Mouse (Mus musculus) small intestine, adult 2 months (tissue): ENCODE results near the gene Snrk.

Experiments
- CTCF ChIP-seq: fragments of 200-500 bp; IDR thresholded peaks from 2 replicates; pipeline ENCODE4 v1.5.1; 2012; ENCODE audit warnings: low read depth, mild to moderate bottlenecking, control low read depth, inconsistent platforms, low read length, moderate library complexity, mixed read lengths; ENCODE audit not compliant: insufficient replicate concordance, insufficient read length; ENCODE audit errors: extremely low read depth
- POLR2A ChIP-seq: fragments of 200-500 bp; IDR thresholded peaks from 2 replicates; pipeline ENCODE4 v1.6.1; 2012; ENCODE audit warnings: low read depth, mild to moderate bottlenecking, control low read depth, inconsistent platforms, low read length, moderate library complexity

DNA sequence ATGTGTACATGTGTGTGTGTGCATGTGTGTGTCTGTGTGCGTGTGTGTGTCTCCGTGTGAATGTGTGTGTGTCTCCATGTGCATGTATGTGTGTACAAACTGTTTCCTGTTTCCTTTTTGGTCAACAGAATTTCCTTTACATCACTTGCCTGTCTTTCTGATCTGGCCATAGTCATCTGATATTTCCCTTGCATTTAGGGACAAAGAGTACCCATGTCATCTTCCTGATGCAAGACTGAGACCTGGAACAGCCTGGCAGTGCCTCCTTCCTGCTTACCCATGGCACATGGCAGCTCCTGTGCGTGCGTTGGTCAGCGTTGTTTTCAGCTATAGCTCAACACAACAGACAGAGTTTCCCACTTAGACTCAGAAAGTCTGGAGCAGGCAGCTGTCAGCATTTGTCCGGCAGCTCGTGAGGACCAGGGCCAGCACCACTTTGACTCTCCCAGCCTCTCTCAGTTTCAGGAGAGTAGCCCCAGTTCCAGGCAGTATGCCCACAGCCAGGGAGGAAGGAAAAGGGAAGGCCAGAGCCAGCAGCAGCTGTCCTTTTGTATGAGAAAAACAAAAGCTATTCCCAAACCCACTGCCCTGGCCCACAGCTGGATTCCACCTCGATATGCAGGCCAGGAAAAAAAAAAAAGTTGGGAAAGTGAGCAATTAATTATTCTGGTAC lies 7.4 kb upstream of the Snrk start:
- no peak for TF ChIP-seq POLR2A
- TF ChIP-seq CTCF, result no peak
